Mouse (Mus musculus): ENCODE results near the gene Znrf4. TPM values are rescaled to one million over a fixed set of nuclear protein-coding genes. Genes with fewer than 3 reads are reported as not detected.
A peak's percentile ranks its signal among the peaks of the same experiment; 100 is the strongest.

Znrf4 gene
- polyA plus RNA-seq, 1 experiment from 2014 or later, result not detected

DNA sequence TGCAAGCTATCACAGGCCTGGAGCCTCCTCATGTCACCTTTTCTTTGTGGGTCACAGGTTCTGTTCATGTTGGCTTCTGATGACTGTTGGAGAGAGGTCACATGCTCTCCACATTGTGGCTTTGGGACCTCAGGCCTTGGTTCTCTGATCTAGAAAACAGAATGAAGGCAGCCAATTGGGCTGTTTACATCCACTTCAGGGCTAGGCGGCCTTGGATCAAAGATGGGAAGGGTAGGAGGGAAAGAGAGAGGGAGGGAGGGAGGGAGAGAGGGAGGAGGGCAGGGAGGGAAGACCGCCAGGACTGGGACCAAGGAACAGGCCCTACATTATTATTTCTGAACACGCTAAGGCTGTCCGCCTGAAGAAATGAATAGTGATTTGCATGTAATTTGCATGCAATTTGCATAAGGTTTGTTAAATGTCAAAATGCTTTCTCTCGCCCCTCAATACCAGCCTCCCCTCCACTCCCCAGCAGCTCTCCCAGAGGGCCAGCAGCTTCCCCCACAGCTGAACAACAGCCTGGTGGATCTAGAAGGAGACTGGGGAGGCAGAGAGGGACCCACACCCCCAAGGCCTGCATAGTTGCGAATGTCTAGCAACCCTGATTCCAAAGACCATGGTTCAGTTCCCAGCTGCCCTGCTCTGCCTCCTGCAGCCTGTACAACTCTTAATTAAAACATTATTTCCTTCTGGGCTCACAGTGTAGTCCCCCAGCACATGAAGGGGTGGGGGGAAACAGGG lies 39.8 kb upstream of the Znrf4 start:
- H3K9me3 ChIP-seq (ENCODE audit: low read depth, low read length), result no peaks in the 10 kb centered on the region
- no peak overlapping the region for H3K4me2 ChIP-seq
- no peaks in the 10 kb centered on the region for H3K4me1 ChIP-seq (ENCODE audit: insufficient read depth)
- no peak overlapping the region for H3K4me3 ChIP-seq (ENCODE audit: low read depth, low read length)
- H3K27me3 ChIP-seq (ENCODE audit: insufficient read depth, low read length), result no peaks in the 10 kb centered on the region
- H3K9ac ChIP-seq, result no peak overlapping the region
- H3K27ac ChIP-seq (ENCODE audit: low read depth), result no peak overlapping the region
- 77% methylated on average over 6 of the region's 6 CpGs for WGBS
- DNase-seq (no peak), ATAC-seq (ENCODE audit: insufficient read depth) (no peak)
- H3K36me3 ChIP-seq (ENCODE audit: insufficient read depth), result no peaks in the 10 kb centered on the region
- TF ChIP-seq CTCF (IDR thresholded peaks at IDR 0.05; ENCODE audit: low read depth), result no peak

DNA sequence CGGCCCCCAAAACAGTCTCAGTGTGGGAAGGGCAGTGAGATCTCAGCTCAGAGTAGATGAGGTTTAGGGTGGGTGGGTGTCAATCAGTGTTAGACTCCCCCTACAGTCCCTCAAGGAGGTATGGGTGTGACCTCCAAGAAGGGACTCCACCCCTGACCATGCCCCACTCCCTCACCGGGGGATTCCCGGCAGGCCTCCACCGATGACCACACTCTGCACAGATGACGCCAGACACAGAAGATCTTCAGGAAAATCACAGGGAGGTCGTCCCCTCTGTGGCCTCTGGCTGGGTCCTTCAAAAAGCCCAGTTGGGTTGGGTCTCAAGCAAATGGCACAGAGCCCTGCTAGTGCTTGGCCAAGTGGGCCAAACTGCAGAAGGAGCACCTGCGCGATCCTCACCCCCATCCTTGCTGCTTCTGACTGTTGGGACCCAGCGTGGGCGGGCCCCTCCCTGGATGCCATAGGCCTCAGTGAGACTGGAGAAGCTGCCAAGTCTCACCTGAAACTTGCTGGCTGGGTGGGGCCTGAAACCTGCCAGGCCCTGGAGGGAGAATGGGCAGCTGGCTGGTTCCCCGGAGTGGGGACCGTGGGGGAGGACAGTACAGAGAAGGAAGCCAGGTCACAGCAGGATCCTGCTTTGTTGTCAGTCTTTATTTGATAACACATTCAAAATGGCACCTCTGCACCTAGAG lies 38.7 kb upstream of the Znrf4 start:
- H3K9ac ChIP-seq, result no peak overlapping the region
- no peak overlapping the region for H3K27ac ChIP-seq (ENCODE audit: low read depth)
- H3K36me3 ChIP-seq (ENCODE audit: insufficient read depth), result no peaks in the 10 kb centered on the region
- H3K4me3 ChIP-seq (ENCODE audit: low read depth, low read length), result no peak overlapping the region
- H3K4me1 ChIP-seq (ENCODE audit: insufficient read depth), result no peaks in the 10 kb centered on the region
- TF ChIP-seq CTCF (IDR thresholded peaks at IDR 0.05; ENCODE audit: low read depth), result no peak
- 69% methylated on average over 12 of the region's 12 CpGs for WGBS
- ATAC-seq (ENCODE audit: insufficient read depth), result no peak
- no peaks in the 10 kb centered on the region for H3K9me3 ChIP-seq (ENCODE audit: low read depth, low read length)
- no peak overlapping the region for H3K4me2 ChIP-seq
- DNase-seq, result no peak
- H3K27me3 ChIP-seq (ENCODE audit: insufficient read depth, low read length), result no peaks in the 10 kb centered on the region

GRCm38 (mm10) chr17:56548605-56549105 lies 36.4 kb upstream of the Znrf4 start:
- DNase-seq (no peak), ATAC-seq (ENCODE audit: insufficient read depth) (no peak)
- Histone ChIP-seq H3K36me3 (ENCODE audit: insufficient read depth) (no peaks in the 10 kb centered on the region), H3K4me1 (ENCODE audit: insufficient read depth) (no peaks in the 10 kb centered on the region), H3K9ac (no peak overlapping the region), H3K27me3 (ENCODE audit: insufficient read depth, low read length) (no peaks in the 10 kb centered on the region), H3K4me2 (no peak overlapping the region), H3K9me3 (ENCODE audit: low read depth, low read length) (no peaks in the 10 kb centered on the region), H3K4me3 (ENCODE audit: low read depth, low read length) (no peak overlapping the region), H3K27ac (ENCODE audit: low read depth) (no peak overlapping the region)
- 74% methylated on average over 4 of the region's 4 CpGs for WGBS
- no peak for TF ChIP-seq CTCF (IDR thresholded peaks at IDR 0.05; ENCODE audit: low read depth)

- H3K36me3 ChIP-seq (ENCODE audit: insufficient read depth), result no peaks in the 10 kb centered on the region
- DNase-seq, result no peak
- no peak for ATAC-seq (ENCODE audit: insufficient read depth)
Measured at GRCm38 (mm10) chr17:56547846-56548604, 35.8 kb upstream of the Znrf4 start.

DNA sequence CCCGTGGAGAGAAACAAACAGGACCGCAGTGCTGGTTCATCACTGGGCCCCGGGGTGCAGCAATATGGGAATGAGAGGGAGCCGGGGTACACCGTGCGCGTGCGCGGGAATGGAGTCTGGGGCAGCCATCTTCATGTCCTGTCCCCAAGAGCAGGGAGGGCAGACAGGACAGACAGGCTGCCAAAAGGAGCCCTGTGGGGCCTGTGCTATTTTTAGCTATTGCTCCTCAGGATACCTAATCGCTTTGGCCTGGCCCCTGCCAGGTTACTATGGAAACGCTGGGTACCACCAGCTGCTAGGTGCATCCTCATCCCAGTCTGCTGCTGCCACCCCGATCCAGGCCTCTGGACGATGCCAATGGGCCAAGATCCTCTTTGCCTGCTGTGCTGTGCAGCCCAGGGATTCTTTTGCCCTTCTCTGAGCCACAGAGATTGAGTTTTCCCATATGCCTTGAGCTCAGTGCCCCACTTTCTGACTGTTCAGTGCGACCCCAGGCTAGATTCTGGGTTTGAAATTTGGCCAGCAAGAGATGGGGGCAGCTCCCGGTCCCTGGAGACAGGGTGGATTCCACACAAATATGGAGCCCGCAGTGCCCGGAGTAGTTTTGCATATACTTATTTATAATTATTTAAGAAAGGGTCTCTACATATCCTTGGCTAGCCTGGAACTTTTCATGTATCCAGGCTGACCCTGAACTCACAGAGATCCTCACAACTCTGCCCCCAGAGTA lies 35.0 kb upstream of the Znrf4 start:
- H3K4me1 ChIP-seq (ENCODE audit: insufficient read depth), result no peaks in the 10 kb centered on the region
- H3K27me3 ChIP-seq (ENCODE audit: insufficient read depth, low read length), result no peaks in the 10 kb centered on the region
- H3K9ac ChIP-seq, result no peak overlapping the region
- H3K4me2 ChIP-seq, result no peak overlapping the region
- H3K27ac ChIP-seq (ENCODE audit: low read depth), result no peak overlapping the region
- DNase-seq (no peak), ATAC-seq (ENCODE audit: insufficient read depth) (no peak)
- no peak overlapping the region for H3K4me3 ChIP-seq (ENCODE audit: low read depth, low read length)
- H3K36me3 ChIP-seq (ENCODE audit: insufficient read depth), result no peaks in the 10 kb centered on the region
- 66% methylated on average over 17 of the region's 17 CpGs for WGBS
- no peak for TF ChIP-seq CTCF (IDR thresholded peaks at IDR 0.05; ENCODE audit: low read depth)
- no peaks in the 10 kb centered on the region for H3K9me3 ChIP-seq (ENCODE audit: low read depth, low read length)

More at GRCm38 (mm10) chr17:56547846-56548604, 35.8 kb upstream of the Znrf4 start:
- Histone ChIP-seq H3K9ac (no peak overlapping the region), H3K27me3 (ENCODE audit: insufficient read depth, low read length) (no peaks in the 10 kb centered on the region), H3K27ac (ENCODE audit: low read depth) (no peak overlapping the region), H3K4me2 (no peak overlapping the region), H3K9me3 (ENCODE audit: low read depth, low read length) (no peaks in the 10 kb centered on the region), H3K4me3 (ENCODE audit: low read depth, low read length) (no peak overlapping the region), H3K4me1 (ENCODE audit: insufficient read depth) (no peaks in the 10 kb centered on the region)
- TF ChIP-seq CTCF (IDR thresholded peaks at IDR 0.05; ENCODE audit: low read depth), result peak; percentile 47
- 70% methylated on average over 9 of the region's 9 CpGs for WGBS

- 79% methylated on average over 5 of the region's 5 CpGs for WGBS
- Histone ChIP-seq H3K4me1 (ENCODE audit: insufficient read depth) (no peaks in the 10 kb centered on the region), H3K9ac (no peak overlapping the region; the same call in 1 of the 2 replicates), H3K36me3 (ENCODE audit: insufficient read depth) (no peaks in the 10 kb centered on the region), H3K27me3 (ENCODE audit: insufficient read depth, low read length) (no peaks in the 10 kb centered on the region), H3K4me3 (ENCODE audit: low read depth, low read length) (no peak overlapping the region), H3K9me3 (ENCODE audit: low read depth, low read length) (no peaks in the 10 kb centered on the region), H3K27ac (ENCODE audit: low read depth) (no peak overlapping the region), H3K4me2 (no peak overlapping the region)
- DNase-seq, result no peak
- ATAC-seq (ENCODE audit: insufficient read depth), result no peak
- TF ChIP-seq CTCF (IDR thresholded peaks at IDR 0.05; ENCODE audit: low read depth), result no peak
Measured at GRCm38 (mm10) chr17:56546576-56546975, 34.3 kb upstream of the Znrf4 start.
